Mouse (Mus musculus): Measurements from ENCODE around the gene Ube4b. TPM values are rescaled to one million over a fixed set of nuclear protein-coding genes. Genes with fewer than 3 reads are reported as not detected.

Ube4b gene
- polyA plus RNA-seq, 1 experiment from 2014 or later: 28.8 TPM

- Histone ChIP-seq H3K4me1 (replicated peaks; ENCODE audit: insufficient read depth, low read length) (no peaks in the 10 kb centered on the region), H3K9me3 (replicated peaks; ENCODE audit: low read length) (no peaks in the 10 kb centered on the region), H3K36me3 (ENCODE audit: insufficient read depth, low read length) (peaks cover 75% of the 10 kb centered on the region), H3K27ac (no peak overlapping the region), H3K9ac (ENCODE audit: low read depth, low read length) (no peak overlapping the region), H3K4me3 (replicated peaks; ENCODE audit: low read depth, low read length) (no peak overlapping the region), H3K4me2 (ENCODE audit: low read length) (no peak overlapping the region), H3K27me3 (ENCODE audit: insufficient read depth, low read length) (no peaks in the 10 kb centered on the region)
- DNase-seq (ENCODE audit: low spot score) (no peak), ATAC-seq (replicated peaks; ENCODE audit: low FRiP score, low read depth) (no peak)
- WGBS: 61% methylated on average over 5 of the region's 5 CpGs
- no peak for TF ChIP-seq CTCF (IDR thresholded peaks at IDR 0.05; ENCODE audit: low read depth)
Measured at GRCm38 (mm10) chr4:149339426-149340214, 86.9 kb downstream of the Ube4b start.

- peaks cover 74% of the 10 kb centered on the region for H3K36me3 ChIP-seq (ENCODE audit: insufficient read depth, low read length)
- no peak for TF ChIP-seq CTCF (IDR thresholded peaks at IDR 0.05; ENCODE audit: low read depth)
- H3K4me1 ChIP-seq (replicated peaks; ENCODE audit: insufficient read depth, low read length): no peaks in the 10 kb centered on the region
- H3K9ac ChIP-seq (ENCODE audit: low read depth, low read length): no peak overlapping the region
- no peak overlapping the region for H3K4me3 ChIP-seq (replicated peaks; ENCODE audit: low read depth, low read length)
- no peaks in the 10 kb centered on the region for H3K9me3 ChIP-seq (replicated peaks; ENCODE audit: low read length)
- no peak for DNase-seq (ENCODE audit: low spot score)
- H3K27me3 ChIP-seq (ENCODE audit: insufficient read depth, low read length): no peaks in the 10 kb centered on the region
- no peak overlapping the region for H3K27ac ChIP-seq
- H3K4me2 ChIP-seq (ENCODE audit: low read length): no peak overlapping the region
- WGBS: 92% methylated on average over 2 of the region's 2 CpGs
- no peak for ATAC-seq (replicated peaks; ENCODE audit: low FRiP score, low read depth)
Measured at GRCm38 (mm10) chr4:149338137-149338536, 88.4 kb downstream of the Ube4b start.

GRCm38 (mm10) chr4:149337353-149337752 is 89.2 kb downstream of the Ube4b start:
- no peak overlapping the region for H3K27ac ChIP-seq
- ATAC-seq (replicated peaks; ENCODE audit: low FRiP score, low read depth): no peak
- no peaks in the 10 kb centered on the region for H3K4me1 ChIP-seq (replicated peaks; ENCODE audit: insufficient read depth, low read length)

GRCm38 (mm10) chr4:149336302-149336701 is 90.2 kb downstream of the Ube4b start:
- no peak for DNase-seq (ENCODE audit: low spot score)
- H3K4me2 ChIP-seq (ENCODE audit: low read length): no peak overlapping the region
- no peak for TF ChIP-seq CTCF (IDR thresholded peaks at IDR 0.05; ENCODE audit: low read depth)
- H3K4me1 ChIP-seq (replicated peaks; ENCODE audit: insufficient read depth, low read length): no peaks in the 10 kb centered on the region
- ATAC-seq (replicated peaks; ENCODE audit: low FRiP score, low read depth): no peak
- H3K36me3 ChIP-seq (ENCODE audit: insufficient read depth, low read length): peaks cover 74% of the 10 kb centered on the region
- H3K27ac ChIP-seq: no peak overlapping the region
- no peak overlapping the region for H3K4me3 ChIP-seq (replicated peaks; ENCODE audit: low read depth, low read length)
- no peak overlapping the region for H3K9ac ChIP-seq (ENCODE audit: low read depth, low read length)
- no peaks in the 10 kb centered on the region for H3K9me3 ChIP-seq (replicated peaks; ENCODE audit: low read length)
- H3K27me3 ChIP-seq (ENCODE audit: insufficient read depth, low read length): no peaks in the 10 kb centered on the region
- 94% methylated on average over 7 of the region's 7 CpGs for WGBS

More at GRCm38 (mm10) chr4:149337353-149337752, 89.2 kb downstream of the Ube4b start:
- 80% methylated on average over 9 of the region's 9 CpGs for WGBS
- no peaks in the 10 kb centered on the region for H3K9me3 ChIP-seq (replicated peaks; ENCODE audit: low read length)
- DNase-seq (ENCODE audit: low spot score): no peak
- peaks cover 74% of the 10 kb centered on the region for H3K36me3 ChIP-seq (ENCODE audit: insufficient read depth, low read length)
- no peak overlapping the region for H3K4me2 ChIP-seq (ENCODE audit: low read length)
- H3K4me3 ChIP-seq (replicated peaks; ENCODE audit: low read depth, low read length): no peak overlapping the region
- no peak overlapping the region for H3K9ac ChIP-seq (ENCODE audit: low read depth, low read length)
- no peaks in the 10 kb centered on the region for H3K27me3 ChIP-seq (ENCODE audit: insufficient read depth, low read length)
- TF ChIP-seq CTCF (IDR thresholded peaks at IDR 0.05; ENCODE audit: low read depth): no peak

- Histone ChIP-seq H3K27me3 (ENCODE audit: insufficient read depth, low read length) (no peaks in the 10 kb centered on the region), H3K9ac (ENCODE audit: low read depth, low read length) (no peak overlapping the region), H3K27ac (no peak overlapping the region), H3K4me2 (ENCODE audit: low read length) (no peak overlapping the region), H3K4me3 (replicated peaks; ENCODE audit: low read depth, low read length) (no peak overlapping the region), H3K9me3 (replicated peaks; ENCODE audit: low read length) (no peaks in the 10 kb centered on the region), H3K36me3 (ENCODE audit: insufficient read depth, low read length) (peaks cover 81% of the 10 kb centered on the region), H3K4me1 (replicated peaks; ENCODE audit: insufficient read depth, low read length) (no peaks in the 10 kb centered on the region)
- WGBS: 92% methylated on average over 11 of the region's 11 CpGs
- TF ChIP-seq CTCF (IDR thresholded peaks at IDR 0.05; ENCODE audit: low read depth): no peak
- DNase-seq (ENCODE audit: low spot score): no peak
- ATAC-seq (replicated peaks; ENCODE audit: low FRiP score, low read depth): no peak
Measured at GRCm38 (mm10) chr4:149334881-149335280, 91.7 kb downstream of the Ube4b start.

GRCm38 (mm10) chr4:149332726-149333125 is 93.8 kb downstream of the Ube4b start:
- H3K9me3 ChIP-seq (replicated peaks; ENCODE audit: low read length): no peaks in the 10 kb centered on the region
- no peaks in the 10 kb centered on the region for H3K4me1 ChIP-seq (replicated peaks; ENCODE audit: insufficient read depth, low read length)
- H3K4me3 ChIP-seq (replicated peaks; ENCODE audit: low read depth, low read length): no peak overlapping the region
- no peak overlapping the region for H3K4me2 ChIP-seq (ENCODE audit: low read length)
- TF ChIP-seq CTCF (IDR thresholded peaks at IDR 0.05; ENCODE audit: low read depth): no peak
- H3K27ac ChIP-seq: no peak overlapping the region
- peaks cover 80% of the 10 kb centered on the region for H3K36me3 ChIP-seq (ENCODE audit: insufficient read depth, low read length)
- no peaks in the 10 kb centered on the region for H3K27me3 ChIP-seq (ENCODE audit: insufficient read depth, low read length)
- ATAC-seq (replicated peaks; ENCODE audit: low FRiP score, low read depth): no peak
- no peak for DNase-seq (ENCODE audit: low spot score)
- WGBS: 90% methylated on average over 7 of the region's 7 CpGs
- no peak overlapping the region for H3K9ac ChIP-seq (ENCODE audit: low read depth, low read length)
